Mouse (Mus musculus) neutrophil, adult 5-6 weeks (primary cell): ENCODE measurements around the gene Prrg3. TPM values are rescaled to one million over a fixed set of nuclear protein-coding genes. Genes with fewer than 3 reads are reported as not detected.
"Not testable (repeated sequence)": the region's sequence is repeated elsewhere in the genome, so short reads cannot be mapped to it uniquely, and the experiment has no call there.

Source experiments
- ATAC-seq: fragments of 151-379, 151-347 bp; 2 replicates; pipeline ENCODE4 v1.8.0; 2017; ENCODE audit warnings: mild to moderate bottlenecking, moderate TSS enrichment; ENCODE audit not compliant: insufficient number of reproducible peaks, poor library complexity, low FRiP score, severe bottlenecking; ENCODE audit errors: extremely low read depth
- total RNA-seq: library from RNA; stranded (forward); fragments of 200-1000 nt; gene quantifications from 2 replicates; pipeline ENCODE4 v1.2.3, GENCODE M21; 2017

Gene Prrg3
- 0.12 TPM in 1 of 2 replicates, not detected in the other for total RNA-seq

DNA sequence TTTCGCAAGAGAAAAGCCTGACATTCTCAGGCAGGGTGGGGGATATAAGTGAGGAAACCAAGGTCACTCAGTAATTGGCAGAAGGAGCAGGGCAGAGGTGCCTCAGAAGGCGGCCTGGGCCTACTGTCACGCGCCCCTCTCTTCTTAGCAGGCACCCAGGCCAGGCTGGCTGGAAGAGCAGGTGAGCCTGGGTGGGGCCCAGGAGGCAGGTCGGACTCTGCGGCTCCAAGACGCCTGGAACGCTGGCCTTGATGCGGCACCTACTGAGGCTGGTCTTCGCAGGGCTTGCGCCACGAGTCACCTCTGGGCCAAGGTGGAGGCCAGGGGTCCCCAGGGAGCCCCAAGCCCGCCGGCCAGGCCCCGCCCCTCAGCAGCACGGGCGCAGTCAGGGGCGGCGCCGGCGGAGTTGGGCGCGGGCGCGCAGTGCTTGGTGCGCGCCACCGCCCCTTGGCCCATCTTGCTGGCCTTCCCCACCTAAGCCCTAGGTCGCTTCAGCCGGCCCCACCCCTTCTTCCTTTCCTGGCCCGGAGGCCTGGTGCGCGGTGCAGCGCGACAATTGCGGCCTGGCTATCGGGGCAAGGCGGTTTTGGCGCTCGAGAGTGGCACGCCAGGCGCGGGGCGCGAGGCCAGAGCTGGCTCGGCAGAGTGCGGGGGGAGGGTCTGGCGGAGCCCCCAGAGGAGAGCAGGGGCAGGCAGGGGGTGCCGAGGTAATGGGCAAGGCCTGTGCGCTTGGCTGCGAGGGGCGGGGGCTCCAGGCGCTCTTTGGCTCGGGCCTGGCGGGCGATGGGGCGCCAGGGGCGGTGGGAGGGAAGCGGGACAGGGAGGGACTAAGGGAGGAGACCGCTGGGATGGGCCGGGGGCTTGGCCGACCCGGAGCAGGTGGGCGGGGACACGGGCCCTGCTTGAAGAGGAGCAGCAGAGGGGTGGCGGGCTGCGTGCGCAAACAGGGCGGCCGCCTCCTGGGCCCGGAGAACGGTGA is at the start of gene Prrg3:
Gene Prrg3, plus strand, starts transcription at position 552 of the 979 bp plus-strand sequence.
- ATAC-seq: no peak

GRCm38 (mm10) chrX:71946631-71947030 is 15.8 kb upstream of the Prrg3 start:
- ATAC-seq: no peak

DNA sequence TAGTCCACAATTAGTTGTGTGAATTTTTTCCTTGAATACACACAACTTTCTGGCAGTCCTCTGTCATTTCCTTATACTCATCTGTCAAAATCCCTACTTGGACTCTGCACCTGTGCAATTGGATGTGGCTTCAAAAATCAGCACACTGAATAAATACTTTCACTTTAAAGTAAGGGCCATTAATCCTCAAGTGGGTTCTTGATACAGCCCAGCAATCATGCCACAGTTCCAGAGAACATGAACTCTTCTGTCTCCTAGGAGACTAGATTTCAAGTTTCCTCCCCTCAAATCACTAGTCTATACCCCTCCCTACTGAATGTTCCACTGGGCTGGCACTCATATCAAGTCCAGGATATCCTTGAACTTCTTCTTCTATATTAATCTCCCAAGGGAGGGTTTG is 4.1 kb upstream of the Prrg3 start:
- ATAC-seq: no peak

DNA sequence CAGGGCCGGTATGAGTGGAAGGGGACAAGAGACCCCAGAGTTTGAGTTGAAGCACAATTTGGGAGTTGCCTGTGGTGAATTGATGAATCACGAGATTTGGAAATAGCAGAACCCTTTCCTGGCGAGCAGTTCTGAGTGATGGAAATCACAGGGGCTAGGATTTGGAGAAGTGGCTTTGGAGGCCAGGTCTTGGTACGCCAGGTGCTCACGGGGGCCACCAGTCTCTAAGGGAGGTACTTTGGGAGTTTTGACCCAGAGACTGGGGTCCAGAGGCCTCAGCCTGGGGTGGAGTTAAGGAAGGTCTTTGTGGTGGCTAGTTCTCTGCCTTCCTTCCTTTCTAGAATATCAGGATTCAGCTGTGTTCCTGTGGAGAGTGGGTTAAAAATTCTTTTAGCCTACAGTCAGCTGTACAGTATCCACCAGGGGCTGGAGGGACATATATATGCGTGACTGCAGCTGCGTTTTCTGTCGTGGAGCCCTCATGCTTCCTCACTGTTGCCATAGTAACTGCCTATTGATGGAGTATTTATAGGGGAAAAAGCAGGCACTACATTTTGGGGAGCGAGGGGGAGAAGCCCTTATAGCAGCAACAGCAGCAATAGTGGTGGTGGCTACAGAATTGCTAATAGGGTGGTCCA is 970 bp downstream of the Prrg3 start:
- ATAC-seq: no peak

GRCm38 (mm10) chrX:71968216-71968615 is 5.8 kb downstream of the Prrg3 start:
- no peak for ATAC-seq

- no peak for ATAC-seq
Measured at GRCm38 (mm10) chrX:71968816-71969215, 6.4 kb downstream of the Prrg3 start.

- ATAC-seq: no peak
Measured at GRCm38 (mm10) chrX:71971325-71971724, 8.9 kb downstream of the Prrg3 start.

DNA sequence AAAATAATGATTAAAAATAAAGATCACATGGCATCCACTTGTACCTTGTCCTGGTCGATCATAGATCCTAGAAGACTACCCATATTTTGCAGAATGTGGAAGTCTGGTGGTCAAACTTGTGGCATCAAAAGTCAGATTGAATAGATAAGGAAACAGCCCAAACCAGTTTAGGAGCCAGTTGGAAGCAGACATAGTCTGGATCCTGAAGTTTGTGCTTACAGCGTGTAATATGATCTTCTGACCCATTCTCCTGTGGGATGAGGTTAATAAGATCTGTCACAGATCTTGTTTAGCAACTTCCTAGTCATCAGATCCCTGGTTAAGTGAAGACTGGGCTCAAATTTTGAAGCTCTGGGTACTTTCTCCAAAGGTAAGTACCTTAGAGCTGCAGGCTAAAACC is 10.3 kb downstream of the Prrg3 start, which contains the start of gene Fate1:
Gene Fate1, plus strand, starts transcription at position 301 of the 400 bp plus-strand sequence.
- no peak for ATAC-seq

GRCm38 (mm10) chrX:71977681-71978080 is 15.3 kb downstream of the Prrg3 start:
- ATAC-seq: not testable (repeated sequence)

DNA sequence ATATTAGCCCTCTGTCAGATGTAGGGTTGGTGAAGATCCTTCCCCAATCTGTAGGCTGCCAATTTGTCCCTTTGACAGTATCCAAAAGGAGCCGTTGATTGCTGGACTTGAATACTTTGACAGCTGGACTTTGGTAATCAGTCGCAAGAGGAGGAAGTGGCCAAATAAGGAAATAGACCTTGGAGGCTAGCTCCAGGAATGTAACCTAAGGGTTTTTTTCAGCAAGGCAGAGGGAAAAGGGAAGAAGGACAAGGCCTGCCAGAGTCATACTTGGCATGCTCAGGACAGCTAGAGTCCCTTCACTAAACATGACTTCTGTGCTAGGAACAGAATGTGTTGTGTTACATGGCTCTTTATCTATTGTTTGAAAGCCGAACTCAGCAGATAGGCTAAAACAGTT is 18.0 kb downstream of the Prrg3 start:
- no peak for ATAC-seq

DNA sequence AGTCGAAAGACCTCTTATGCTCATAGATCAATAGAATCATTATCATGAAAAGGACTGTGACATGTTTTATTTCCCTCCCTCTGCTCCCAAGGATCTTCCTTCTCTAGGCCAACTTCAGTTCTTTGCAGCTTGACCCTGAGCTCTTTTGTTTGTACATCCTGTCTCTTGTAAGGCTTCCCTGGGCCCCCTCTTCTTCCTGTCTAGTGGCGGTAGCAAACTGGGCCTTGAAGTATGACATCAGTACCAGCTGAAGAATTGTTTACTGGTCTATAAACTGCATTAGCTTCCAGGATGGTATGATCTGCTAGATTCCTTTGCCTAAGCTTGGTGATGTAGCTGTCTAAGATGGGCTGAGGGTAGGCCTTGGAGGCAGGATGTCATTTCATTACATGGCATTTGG is 18.9 kb downstream of the Prrg3 start:
- no peak for ATAC-seq

- no peak for ATAC-seq
Measured at GRCm38 (mm10) chrX:71983205-71983604, 20.8 kb downstream of the Prrg3 start.

DNA sequence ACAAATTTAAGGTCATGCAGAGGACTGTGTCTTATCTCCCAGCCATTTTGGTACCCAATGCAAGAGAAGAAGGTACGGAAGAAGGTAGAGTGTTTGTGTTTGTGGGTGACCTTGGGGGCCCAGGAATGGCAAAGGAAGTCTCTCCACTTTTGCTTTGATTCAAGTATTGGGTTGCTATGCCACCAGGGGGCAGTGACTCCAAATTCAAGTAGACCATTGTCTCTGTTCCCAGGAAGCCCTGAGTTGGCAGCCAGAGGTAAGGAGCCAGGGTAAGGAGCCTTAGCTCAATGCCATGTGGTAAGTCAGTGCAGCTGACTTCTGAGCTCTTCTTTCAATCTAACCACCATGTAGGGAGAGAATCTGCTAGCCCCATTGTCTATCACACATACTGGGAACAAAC is 21.4 kb downstream of the Prrg3 start:
- ATAC-seq: no peak

- no peak for ATAC-seq
Measured at GRCm38 (mm10) chrX:71991549-71991948, 29.1 kb downstream of the Prrg3 start, which contains the start of gene Cnga2. Cnga2 (plus strand) TSS chrX:71991849.

GRCm38 (mm10) chrX:71995972-71996371 is 33.5 kb downstream of the Prrg3 start:
- no peak for ATAC-seq

GRCm38 (mm10) chrX:72009930-72010329 is 47.5 kb downstream of the Prrg3 start:
- no peak for ATAC-seq

DNA sequence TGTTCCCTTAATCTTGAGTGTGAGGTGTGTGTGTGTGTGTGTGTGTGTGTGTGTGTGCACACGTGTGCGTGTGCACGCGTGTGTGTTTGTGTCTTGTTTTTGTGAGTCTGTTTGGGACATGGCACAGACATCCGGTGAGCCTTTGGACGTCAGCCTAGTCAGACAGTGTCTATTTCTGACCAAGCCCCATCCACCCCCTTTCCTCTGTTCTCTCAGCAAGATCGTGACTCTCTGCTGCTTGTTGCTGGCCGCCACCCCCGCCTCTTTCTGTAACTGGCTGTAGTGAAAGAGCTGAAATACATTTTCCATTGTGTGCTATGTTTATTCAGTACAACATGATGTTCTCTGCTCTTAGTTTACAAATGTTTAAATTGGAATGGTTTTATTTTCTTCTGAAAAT is 49.8 kb downstream of the Prrg3 start:
- no peak for ATAC-seq

GRCm38 (mm10) chrX:72012804-72013203 is 50.4 kb downstream of the Prrg3 start:
- ATAC-seq: no peak

DNA sequence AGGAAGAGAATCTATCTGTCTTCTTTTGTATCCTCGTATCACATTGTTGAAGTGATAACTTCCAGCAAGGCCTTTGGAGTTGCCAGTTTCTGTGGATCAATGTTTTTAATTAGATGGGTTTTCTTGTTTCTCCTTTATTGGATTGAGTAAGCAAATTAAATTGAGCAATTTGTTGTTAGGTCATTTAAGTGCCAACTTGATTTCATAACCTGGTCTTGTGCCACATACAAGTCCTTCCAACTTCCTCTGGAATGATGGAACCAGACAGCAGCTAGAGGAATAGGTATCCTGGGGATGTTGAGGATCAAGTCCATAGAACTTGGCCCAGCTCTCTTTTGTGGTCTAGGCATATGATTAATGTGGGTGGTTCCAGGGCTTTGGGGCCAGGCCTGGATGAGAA is 59.8 kb downstream of the Prrg3 start:
- ATAC-seq: no peak
